Mouse (Mus musculus): ENCODE data around the gene Zbtb16.
A peak's percentile ranks its signal among the peaks of the same experiment; 100 is the strongest.

Zbtb16 gene

DNA sequence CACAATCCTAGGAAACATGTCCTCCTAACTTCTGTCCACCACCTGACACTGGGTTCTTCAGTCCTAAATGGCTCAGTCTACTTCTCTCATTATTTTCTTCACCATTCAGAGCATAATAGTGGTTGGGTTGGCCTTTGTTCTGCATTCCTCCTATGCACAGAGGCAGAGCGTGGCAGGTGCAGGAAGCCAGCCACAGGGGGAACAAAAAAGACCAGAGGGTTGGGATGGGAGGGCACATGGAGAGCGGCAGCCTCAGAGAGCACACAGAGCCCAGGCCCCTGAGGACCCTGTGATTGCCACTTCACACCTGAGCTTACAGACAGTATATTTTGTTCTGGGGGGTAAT lies 138.6 kb downstream of the Zbtb16 start:
- DNase-seq = no peak

DNA sequence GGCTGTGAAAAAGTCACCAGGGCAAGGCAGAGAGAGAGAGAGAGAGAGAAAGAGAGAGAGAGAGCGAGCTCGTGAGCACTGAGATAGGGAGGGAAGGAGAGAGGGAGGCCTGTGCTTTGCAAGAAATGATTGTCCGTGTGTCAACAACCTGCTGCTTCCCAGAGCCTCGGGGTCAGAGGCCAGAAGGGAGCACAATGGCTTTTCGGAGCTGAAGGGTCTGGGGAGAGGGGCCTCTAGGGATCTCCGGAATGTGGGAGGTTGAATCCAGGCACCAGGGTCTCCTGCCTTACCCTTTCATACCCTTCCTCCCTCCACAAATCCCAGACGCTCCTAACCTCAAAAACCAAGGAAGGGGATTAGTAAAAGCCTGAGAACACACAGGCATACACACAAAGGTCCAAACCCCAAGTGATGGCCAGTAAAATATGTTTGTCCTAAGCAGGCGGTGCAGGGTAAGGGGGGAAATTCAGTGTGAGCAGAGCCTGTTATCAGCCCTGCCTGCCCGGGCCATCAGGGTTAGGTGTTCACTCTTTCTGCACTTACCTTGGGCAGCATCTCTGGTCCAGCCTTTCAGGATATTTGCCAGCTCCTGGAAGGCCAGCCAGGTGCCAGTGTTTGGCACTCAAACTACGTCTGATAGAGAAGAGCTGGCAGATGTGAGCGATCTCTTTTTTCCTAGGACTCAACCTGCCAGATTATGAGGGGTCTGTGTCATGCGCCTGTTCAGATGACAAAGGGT lies 139.1 kb downstream of the Zbtb16 start:
- no peak for DNase-seq

DNA sequence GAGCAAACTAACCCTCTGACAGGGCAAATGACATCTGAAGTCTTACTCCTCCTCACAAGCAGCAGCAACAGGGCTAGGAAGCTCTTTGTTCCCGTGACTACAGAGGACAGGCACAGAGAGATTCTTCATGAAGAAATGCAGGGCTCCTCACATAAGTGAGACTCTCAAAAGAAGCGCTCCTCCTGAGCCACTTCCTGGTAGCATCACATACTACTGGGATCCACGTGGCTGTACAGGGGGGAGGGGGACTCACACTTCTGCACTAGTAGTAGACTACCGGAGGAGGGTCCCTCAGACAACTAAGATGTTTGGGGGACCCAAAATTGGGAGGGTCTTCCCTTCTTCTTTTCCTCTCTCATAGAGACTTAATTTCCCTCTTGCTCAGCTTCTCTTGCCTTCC lies 139.7 kb downstream of the Zbtb16 start:
- no peak for DNase-seq

DNA sequence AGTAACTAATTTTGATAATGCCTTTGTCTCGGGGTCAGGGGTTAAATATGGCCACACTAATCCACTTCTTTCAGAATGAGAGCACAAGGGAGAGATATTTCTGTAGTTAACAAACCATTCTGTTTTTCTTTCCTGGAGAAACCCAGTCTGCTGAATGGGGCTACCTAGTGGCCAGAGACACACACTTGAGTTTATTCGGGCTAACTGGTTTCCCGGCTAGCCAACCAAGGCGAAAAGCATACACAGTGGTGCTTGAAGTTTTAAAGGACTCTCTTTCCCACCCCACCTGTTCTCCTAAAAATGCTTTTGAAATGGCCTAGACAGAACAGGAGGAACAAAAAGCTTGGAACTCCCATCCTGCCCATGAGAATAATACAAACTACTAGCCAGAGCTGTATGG lies 140.2 kb downstream of the Zbtb16 start:
- no peak for DNase-seq

DNA sequence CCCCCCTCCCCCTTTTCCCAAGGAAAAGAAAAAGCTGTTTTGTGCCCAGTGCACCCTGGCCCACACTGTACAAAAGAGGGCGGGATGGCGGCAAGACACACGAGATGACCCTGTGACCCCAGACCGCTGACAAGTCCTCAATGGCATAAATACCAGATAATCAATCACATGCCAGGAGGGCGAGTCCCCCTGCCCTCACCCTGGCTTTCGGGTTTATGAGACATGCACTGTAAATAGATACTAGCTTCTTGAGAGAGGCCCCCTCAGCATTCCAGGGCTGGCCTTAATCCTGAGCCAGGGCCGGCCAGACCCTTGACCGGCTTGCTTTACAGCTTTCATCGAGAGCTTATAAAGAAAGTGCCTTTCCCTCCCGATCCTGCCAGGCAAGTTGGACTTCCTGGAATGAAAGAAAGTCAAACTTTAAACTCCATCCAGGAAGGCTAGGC lies 141.4 kb downstream of the Zbtb16 start:
- DNase-seq = no peak

DNA sequence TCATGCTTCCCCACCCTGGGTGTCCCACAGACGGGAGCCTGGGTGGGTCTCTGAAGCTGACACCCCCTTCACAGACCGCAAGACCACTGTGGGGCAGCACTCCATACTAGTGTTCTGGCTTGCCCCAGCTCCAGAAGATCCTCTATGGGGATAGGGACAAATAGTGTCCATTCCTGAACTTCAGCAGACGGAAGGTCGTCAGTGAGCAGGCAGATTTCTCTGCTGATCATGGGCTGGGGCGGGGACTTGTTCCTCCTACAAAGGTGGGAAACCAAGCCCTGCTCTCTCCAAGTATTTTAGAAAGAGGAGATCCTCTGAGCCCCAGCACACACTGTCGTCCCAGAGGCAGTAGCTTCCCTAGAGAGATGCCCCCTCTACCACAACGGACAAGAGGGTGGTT lies 142.3 kb downstream of the Zbtb16 start:
- DNase-seq = no peak

DNA sequence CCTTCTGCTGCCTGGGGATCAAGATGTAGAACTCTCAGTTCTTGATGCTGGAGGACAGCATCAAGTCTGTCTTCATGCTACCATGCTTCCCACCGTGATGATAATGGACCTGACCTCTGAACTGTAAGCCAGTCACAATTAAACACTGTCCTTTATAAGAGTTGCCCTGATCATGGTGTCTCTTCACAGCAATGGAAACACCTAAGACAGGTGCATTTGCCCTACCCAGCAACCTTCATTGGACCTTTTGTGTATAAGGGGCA lies 146.4 kb downstream of the Zbtb16 start:
- no peak for DNase-seq

DNA sequence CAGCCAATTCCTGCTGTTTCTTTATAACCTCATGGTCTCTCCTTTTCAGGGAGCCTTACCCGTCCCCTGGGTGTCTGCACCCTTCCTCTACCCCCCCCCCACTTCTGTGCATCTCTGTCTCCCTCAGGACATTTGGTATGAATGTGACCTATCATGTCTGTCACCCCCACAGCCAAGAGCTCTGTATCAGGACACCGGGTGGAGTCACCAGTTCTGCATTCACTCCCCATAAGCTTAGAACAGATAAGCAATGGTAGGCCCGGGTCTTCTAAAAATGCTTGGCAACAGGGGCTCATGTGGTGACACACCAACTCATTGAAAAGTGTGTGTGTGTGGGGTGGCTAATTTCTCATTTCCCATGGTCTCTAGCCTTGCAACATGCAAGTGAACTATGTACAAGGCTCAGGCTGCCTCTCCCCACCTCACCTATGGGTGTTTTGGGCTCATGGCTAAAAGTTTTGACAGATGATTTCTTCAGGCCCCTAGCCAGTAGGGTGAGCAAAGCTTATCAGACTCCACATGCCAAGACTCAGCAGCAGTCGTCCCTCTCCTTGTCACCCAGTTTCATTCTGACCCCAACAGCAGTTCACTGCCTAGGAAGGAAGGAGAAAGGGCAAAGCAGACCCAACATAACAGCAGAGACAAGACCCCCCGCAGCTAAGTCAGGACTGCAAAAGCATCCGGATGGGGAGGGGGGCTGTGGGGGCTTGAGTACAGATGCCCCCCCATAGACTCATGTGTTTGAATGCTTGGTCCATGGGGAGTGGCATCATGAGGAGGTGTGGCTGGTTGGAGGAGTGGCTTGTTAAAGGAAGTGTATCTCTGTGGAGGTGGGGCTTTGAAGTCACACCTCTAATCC lies 146.9 kb downstream of the Zbtb16 start:
- DNase-seq = no peak

DNA sequence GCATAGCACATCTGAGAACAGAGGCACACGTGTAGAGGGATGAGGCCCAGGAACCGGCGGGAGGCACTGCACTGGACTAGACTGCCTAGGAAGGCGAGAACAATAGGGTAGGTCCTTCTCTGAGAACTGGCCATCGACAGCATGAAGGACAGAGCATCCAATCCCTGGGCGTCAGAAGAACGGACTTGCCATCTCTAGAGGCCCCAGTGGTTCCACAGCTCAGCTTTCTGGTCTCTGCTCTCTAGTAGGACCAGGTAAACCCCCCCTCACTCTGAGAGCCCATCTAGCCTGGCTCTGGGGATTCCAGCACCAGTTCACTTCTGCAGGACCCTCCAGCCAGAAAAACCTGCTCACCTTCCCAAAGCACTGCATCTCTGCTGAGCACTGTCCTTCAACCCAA lies 148.1 kb downstream of the Zbtb16 start:
- DNase-seq = no peak

DNA sequence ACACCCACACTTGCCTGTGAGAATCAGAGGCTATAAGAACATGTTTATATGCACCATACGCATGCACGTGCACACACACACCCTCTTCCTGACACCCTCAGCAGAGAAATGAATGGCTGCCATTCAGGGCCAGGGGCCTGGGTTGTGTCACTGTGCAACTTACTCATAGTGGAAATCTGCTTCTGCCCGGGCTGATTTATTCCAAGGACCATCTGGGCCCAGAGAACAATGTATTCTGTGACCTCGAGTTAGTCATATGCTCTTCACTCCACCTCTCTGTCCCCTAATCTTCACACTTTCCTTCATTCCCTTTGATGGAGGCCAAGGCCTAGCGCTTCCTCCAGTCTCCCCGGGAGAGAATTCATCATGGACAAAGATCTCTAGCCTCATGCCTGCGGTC lies 150.3 kb downstream of the Zbtb16 start:
- no peak for DNase-seq

DNA sequence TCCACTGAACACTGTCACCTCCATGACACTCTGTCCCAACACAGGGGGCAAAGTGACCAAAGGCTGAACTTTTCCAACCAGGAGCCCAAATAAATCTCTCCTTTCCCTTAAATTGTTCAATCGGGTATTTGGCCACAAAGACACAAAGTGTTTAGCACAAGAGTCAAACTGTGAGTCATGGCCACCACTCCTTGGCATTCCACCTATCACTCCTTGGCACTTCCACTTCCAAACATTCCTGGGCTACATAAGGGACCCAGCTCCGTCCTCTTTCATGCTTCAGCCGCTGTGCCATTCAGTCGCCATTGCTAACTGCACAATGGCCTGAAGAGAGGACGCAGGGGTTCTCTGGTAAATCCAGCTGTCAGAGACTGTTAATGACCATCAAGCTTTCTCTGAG lies 151.9 kb downstream of the Zbtb16 start:
- DNase-seq = no peak

DNA sequence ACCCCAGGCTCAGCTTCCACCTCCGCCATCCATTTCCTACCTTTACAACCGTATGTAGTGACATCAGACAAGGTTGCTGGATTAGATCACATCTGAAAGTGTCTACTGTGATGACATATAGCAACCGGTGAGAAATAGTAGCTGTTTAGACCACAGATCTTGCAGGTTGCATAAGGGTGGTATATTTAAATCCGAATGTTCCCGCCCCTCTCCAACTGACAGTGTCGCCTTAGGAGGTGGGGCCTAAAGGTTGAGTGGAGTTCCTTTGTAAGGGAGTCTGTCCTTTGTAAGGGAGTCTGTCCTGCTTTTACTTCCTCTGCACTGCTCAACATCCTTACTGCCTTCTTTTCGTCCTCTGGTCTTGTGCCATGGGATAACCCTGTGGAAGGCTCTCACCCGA lies 154.8 kb downstream of the Zbtb16 start:
- DNase-seq = no peak

DNA sequence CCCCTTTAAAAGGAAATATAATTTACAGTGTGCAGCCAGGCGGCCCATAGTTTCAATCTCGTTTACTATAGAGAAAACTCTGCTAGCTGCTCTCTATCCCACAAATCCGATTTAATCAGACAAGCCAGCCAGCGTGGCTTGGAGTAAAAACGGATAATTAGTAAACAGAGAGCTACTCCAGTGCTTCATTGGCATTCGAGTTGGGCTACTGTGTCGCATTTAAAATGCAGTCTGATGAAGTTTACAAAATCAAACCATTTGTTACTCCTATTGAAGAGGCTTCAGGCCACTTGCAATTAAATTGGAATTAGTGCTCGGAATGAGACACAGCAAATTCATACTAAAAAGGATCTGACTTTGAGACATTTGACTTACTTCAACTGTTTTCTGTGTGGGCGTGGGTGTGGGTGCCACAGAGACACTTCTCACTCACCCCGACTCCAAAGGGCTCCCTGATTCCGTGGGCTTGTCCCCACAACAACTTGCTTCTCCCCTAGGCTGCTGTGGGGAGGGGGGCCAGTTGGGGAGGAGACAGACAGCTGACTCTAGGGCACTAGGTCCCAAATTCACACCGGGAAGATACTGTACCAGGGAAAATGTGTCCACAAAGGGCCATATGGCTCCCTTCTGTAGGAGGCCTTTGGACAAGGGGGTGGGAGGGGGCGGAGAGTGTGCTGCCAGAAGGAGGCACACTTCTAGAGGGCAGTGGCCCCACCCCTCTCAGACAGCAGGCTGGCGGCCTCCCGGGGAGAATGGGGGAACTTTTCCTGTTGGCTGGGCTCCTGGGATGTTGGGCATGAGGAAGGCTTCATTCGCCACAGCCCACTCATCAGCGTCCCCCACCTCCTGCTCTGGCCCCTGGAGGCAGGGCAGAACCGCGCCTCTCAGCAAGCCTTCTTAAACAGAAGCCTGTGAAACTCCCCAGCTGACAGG lies 157.3 kb downstream of the Zbtb16 start:
- peak; percentile 54 to 60 for DNase-seq

DNA sequence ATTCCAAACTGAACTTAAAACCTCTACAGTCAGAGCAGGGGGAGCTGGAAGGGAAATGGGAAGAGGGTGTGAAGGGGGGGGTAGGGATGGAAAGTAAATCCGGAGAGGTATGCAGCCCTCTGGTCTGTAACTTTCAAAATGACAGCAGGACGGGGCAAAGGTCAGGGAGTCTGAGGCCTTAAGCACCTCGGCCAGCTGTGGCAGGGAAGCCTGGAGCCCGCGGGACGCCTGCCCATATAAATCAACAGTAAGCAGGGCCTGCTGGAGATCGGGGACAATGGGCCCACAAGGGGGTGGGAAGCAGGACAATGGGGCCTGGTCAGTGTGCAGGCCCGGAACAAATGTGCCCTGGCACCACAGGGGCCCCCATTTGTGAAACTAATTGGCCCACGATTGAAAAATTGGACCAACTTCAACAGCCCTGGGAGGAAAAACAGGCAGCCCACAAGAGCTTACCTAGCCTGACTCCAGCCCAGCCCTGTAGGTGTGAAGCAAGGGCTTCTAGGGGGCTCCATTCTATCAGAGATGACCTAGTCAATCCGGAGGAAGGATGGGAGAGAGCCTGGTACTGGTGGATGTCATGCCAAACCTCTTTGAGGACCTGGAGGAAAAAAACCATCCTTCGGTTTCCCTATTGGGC lies 160.8 kb downstream of the Zbtb16 start:
- DNase-seq = peak in 1 of 2 experiments; percentile 10

DNA sequence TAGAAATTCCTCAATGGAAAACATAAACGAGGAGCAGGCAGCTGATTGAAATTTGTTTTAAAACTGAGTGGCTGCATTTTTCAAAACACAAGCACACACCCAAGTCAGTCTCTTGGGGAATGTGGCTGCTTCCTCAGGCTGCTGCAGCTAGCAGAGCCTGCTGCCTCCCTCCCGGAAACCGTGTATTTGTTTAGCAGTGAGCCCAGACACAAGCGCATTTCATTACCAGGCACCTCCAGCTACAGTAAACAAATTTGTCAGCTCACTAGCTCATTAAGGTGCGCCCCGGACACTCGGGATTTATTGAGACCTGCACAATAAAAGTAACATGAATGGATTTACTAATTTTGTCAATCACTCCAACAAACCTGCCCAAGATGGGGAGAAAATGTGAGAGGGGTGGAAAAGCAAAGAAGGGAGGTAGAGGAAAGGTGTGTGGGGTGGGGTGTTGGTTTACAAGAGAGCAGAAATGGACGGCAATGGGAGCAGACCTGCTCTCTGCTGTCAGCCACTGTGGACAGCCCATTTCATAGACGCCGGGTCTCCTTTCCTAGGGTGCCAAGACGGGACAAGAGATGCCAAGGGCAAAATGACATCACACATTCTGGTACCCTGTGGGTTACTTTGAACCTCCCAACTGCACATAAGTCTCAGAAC lies 161.5 kb downstream of the Zbtb16 start:
- no peak for DNase-seq

DNA sequence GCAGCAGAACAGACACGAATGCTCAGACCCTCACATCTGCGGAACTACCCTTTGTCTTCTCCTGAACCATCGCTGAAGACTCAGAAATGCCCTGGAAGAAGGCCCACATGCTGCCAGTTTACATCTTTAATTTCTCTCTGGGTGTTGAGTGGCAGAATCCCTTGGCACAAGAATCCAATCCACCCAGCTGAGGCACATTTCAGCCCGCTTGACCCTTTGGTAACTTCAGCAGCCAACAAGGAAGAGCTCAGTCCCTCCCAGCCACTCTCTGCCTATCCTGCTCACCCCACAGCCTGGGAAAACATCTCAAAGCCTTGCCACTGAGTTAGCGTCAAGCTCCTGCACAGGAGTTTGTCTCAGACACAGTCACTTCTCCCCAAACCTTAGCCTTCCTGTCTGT lies 162.2 kb downstream of the Zbtb16 start:
- no peak for DNase-seq

DNA sequence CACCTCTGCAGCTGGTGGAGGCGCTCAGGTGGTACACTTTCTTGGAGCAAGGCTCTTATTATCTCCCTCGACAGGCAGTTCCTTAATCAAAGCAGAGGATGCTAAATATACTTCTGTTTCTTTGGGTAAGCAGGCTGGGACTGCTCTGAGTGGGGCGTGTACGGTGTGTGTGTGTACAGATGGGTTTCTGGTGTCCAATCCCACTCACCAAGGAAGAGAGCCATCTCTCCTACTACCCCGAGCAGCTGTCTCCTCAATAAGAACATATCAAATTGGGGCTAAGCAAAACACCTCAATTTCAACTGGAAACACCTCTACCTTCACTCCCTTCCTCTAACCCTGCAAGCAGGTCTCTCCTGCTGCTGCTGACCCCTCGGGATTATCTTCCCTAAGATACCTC lies 162.8 kb downstream of the Zbtb16 start:
- DNase-seq = no peak

DNA sequence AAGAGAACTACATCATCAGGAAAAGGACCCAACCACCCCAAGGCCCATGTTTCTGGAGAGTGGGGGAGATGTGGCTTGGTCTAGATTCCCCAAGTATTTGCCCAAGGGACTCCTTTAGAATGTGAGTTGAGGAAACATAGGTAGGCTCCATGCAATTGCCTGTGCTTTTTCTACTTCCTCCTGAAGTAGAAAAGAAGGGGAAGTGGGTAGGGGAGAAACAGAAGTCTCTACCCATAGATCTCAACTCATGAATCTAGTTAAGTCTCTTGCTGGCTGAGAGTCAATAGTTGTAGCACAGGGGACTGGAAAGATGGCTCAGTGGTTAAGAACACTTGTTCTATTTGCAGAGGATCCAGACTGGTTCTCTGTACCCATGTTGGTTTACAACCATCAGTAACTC lies 164.2 kb downstream of the Zbtb16 start:
- no peak for DNase-seq

DNA sequence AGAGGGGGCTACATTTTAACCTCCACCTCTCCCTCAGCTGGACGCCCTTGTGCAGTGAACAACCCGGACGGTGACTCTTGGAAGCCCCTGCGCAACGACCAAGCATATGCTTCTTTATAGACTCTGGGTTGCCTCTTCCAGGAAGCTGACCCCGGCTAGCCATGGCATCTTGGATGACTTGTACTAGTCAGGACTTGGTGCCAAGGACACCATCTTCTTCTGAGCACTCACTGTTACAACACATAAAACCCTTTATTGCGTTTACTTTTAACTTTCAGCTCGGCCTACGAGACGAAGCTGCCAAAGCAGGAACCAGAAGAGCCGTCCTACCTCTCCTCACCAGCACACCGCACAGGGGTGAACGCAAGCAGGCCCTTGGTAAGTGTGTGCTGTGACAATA lies 165.9 kb downstream of the Zbtb16 start:
- DNase-seq = no peak

DNA sequence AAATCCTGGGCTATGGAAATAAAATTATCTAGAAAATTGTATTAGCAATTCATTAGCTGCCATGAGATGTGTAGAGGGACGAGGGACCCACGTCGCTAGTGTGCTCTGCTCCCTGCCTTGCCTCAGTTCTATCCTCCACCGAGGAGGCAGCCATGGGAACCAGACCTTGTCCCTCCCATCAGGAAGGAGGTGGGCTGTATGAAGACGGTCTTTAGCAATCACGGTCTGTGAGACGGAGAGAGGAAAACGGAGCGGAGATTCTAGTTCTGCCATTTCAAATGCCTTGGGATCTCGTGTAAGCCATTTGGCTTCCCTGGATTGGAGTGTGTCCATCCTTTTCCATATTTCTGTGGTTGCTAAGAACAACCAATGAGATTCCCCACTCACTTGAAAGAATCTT lies 166.3 kb downstream of the Zbtb16 start:
- no peak for DNase-seq

DNA sequence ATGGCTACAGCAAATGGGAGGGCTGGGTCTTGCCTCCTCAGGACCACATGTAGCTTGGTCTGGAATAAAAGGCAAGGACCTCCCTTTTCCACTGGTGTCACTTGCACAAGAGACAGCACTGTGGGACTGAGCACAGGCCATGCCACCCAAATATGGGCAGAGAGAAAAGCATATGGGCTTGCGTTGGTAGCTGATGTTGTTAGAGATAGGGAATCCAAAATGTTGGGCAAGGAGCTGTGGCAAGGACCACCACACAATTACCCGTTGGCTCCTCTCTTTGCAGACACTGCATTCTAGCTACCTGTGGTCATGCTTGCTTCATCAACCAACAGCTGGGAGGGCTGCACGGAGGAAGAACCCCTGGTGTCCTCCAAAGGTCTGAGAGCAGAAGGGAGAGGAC lies 169.3 kb downstream of the Zbtb16 start:
- DNase-seq = no peak

DNA sequence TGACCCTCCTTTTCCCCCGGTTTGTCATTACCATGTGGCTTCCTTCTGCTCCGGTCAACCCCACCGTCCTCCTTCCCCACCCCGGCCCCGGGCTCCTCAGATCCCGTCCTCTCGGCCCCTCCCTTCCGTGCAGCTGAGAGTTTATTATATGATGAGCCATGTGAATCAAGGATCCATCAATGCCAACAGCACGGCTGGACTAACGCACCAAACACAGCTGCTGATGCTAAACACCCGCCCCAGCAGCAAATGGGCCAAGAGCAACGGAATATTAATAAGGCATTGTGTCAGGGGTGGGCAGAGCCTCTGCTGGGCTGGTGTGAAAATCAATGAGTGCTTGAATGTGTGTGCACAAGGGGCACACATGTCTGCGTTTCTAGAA lies 173.0 kb downstream of the Zbtb16 start:
- DNase-seq = no peak

All from cerebellum, postnatal 36 days (tissue).